Mouse (Mus musculus): ENCODE results near the gene Edem2. TPM values are rescaled to one million over a fixed set of nuclear protein-coding genes. Genes with fewer than 3 reads are reported as not detected.

Gene Edem2
- total and polyA plus RNA-seq, 2 experiments: 45.8 to 71.6 TPM

- no peaks in the 10 kb centered on the region for H3K79me2 ChIP-seq (ENCODE audit: control insufficient read depth, insufficient read depth, low read length)
- no peak overlapping the region for H3K9ac ChIP-seq (ENCODE audit: low read depth, low read length)
- TF ChIP-seq POLR2A (IDR thresholded peaks at IDR 0.05; ENCODE audit: extremely low read depth, insufficient read depth, low read length) (no peak), CTCF (IDR thresholded peaks at IDR 0.05; ENCODE audit: low read depth, low read length) (peak; percentile 20; the same call in 1 of the 2 replicates)
- H3K4me3 ChIP-seq (ENCODE audit: insufficient read depth, low read depth, low read length): no peak overlapping the region
- WGBS: 74% methylated on average over 14 of the region's 14 CpGs
- H3K27me3 ChIP-seq (ENCODE audit: control insufficient read depth, insufficient read depth, low read length): no peaks in the 10 kb centered on the region
- no peaks in the 10 kb centered on the region for H3K4me1 ChIP-seq (ENCODE audit: control insufficient read depth, insufficient read depth, low read length)
- no peak for DNase-seq (ENCODE audit: extremely low read depth, low read depth, low spot score)
- no peaks in the 10 kb centered on the region for H3K36me3 ChIP-seq (ENCODE audit: control insufficient read depth, insufficient read depth, low read length)
- H3K27ac ChIP-seq (replicated peaks; ENCODE audit: insufficient read depth, low read depth, low read length): no peak overlapping the region
These were observed 27.7 kb upstream of the Edem2 start for GRCm38 (mm10) chr2:155756855-155757566.

DNA sequence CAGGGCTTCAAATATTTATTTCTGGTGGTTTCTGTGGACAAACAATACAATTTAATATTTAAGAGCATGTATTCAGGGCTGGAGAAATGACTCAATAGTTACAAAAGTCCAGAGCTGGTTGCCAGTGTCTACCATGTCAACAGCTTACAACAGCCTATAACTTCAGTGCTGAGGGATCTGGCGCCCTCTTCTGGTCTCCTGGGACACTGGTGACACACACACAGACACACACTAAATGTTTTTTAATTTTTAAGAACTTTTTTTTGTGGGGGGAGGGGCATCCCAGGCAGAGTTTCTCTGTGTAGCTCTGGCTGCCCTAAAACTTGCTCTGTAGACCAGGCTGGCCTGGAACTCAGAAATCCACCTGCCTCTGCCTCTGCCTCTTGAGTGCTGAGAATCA, 26.5 kb upstream of the Edem2 start:
- Histone ChIP-seq H3K4me3 (ENCODE audit: insufficient read depth, low read depth, low read length) (no peak overlapping the region), H3K27me3 (ENCODE audit: control insufficient read depth, insufficient read depth, low read length) (0 out of 2 replicates have a peak, but pooled peaks cover 4% of the 10 kb centered on the region), H3K9ac (ENCODE audit: low read depth, low read length) (no peak overlapping the region), H3K4me1 (ENCODE audit: control insufficient read depth, insufficient read depth, low read length) (no peaks in the 10 kb centered on the region), H3K36me3 (ENCODE audit: control insufficient read depth, insufficient read depth, low read length) (no peaks in the 10 kb centered on the region), H3K79me2 (ENCODE audit: control insufficient read depth, insufficient read depth, low read length) (no peaks in the 10 kb centered on the region), H3K27ac (replicated peaks; ENCODE audit: insufficient read depth, low read depth, low read length) (no peak overlapping the region)
- WGBS: 0% methylated on average over 1 of the region's 1 CpGs
- no peak for TF ChIP-seq POLR2A (IDR thresholded peaks at IDR 0.05; ENCODE audit: extremely low read depth, insufficient read depth, low read length)
- peak; percentile 66; the same call in 1 of the 2 replicates for TF ChIP-seq CTCF (IDR thresholded peaks at IDR 0.05; ENCODE audit: low read depth, low read length)
- DNase-seq (ENCODE audit: extremely low read depth, low read depth, low spot score): peak; percentile 65

GRCm38 (mm10) chr2:155751014-155751786, 21.9 kb upstream of the Edem2 start, which contains the start of gene Procr:
Gene Procr (plus strand): TSS chr2:155751117.
- no peaks in the 10 kb centered on the region for H3K79me2 ChIP-seq (ENCODE audit: control insufficient read depth, insufficient read depth, low read length)
- 5% methylated on average over 25 of the region's 25 CpGs for WGBS
- DNase-seq (ENCODE audit: extremely low read depth, low read depth, low spot score): no peak
- no peak within 1 kb of the TSS for H3K27ac ChIP-seq (replicated peaks; ENCODE audit: insufficient read depth, low read depth, low read length)
- peak within 1 kb of the TSS; percentile 6; the same call in 1 of the 2 replicates for H3K9ac ChIP-seq (ENCODE audit: low read depth, low read length)
- H3K27me3 ChIP-seq (ENCODE audit: control insufficient read depth, insufficient read depth, low read length): 0 out of 2 replicates have a peak, but pooled peaks cover 4% of the 10 kb centered on the region
- peak within 1 kb of the TSS; percentile 60 for H3K4me3 ChIP-seq (ENCODE audit: insufficient read depth, low read depth, low read length)
- no peaks in the 10 kb centered on the region for H3K4me1 ChIP-seq (ENCODE audit: control insufficient read depth, insufficient read depth, low read length)
- TF ChIP-seq CTCF (IDR thresholded peaks at IDR 0.05; ENCODE audit: low read depth, low read length) (no peak), POLR2A (IDR thresholded peaks at IDR 0.05; ENCODE audit: extremely low read depth, insufficient read depth, low read length) (no peak)
- H3K36me3 ChIP-seq (ENCODE audit: control insufficient read depth, insufficient read depth, low read length): no peaks in the 10 kb centered on the region

- DNase-seq (ENCODE audit: extremely low read depth, low read depth, low spot score): no peak
- TF ChIP-seq POLR2A (IDR thresholded peaks at IDR 0.05; ENCODE audit: extremely low read depth, insufficient read depth, low read length) (no peak), CTCF (IDR thresholded peaks at IDR 0.05; ENCODE audit: low read depth, low read length) (no peak)
- Histone ChIP-seq H3K79me2 (ENCODE audit: control insufficient read depth, insufficient read depth, low read length) (no peaks in the 10 kb centered on the region), H3K4me1 (ENCODE audit: control insufficient read depth, insufficient read depth, low read length) (no peaks in the 10 kb centered on the region), H3K27me3 (ENCODE audit: control insufficient read depth, insufficient read depth, low read length) (0 out of 2 replicates have a peak, but pooled peaks cover 4% of the 10 kb centered on the region), H3K27ac (replicated peaks; ENCODE audit: insufficient read depth, low read depth, low read length) (no peak overlapping the region), H3K9ac (ENCODE audit: low read depth, low read length) (no peak overlapping the region), H3K36me3 (ENCODE audit: control insufficient read depth, insufficient read depth, low read length) (no peaks in the 10 kb centered on the region), H3K4me3 (ENCODE audit: insufficient read depth, low read depth, low read length) (no peak overlapping the region)
- 91% methylated on average over 4 of the region's 4 CpGs for WGBS
These were observed 20.1 kb upstream of the Edem2 start for GRCm38 (mm10) chr2:155749394-155749793.

DNA sequence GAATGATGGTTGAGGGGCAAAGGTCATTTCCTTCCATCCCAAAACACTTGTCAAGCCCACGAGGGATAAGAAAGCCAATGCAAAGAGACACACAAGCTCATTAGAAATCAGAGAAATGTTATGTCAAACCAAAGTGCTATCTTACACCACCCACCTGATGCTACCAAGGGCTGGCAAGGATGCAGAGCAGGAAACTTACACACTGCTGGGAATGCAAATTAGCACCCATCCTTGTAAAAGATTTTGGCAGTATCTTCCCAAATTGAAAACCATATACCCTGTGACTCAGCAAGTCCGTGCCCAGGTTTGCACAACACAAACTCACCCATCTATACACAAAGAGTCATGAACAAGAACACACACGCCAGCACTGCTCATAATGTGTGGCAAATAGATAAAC, 16.2 kb upstream of the Edem2 start:
- Histone ChIP-seq H3K9ac (ENCODE audit: low read depth, low read length) (no peak overlapping the region), H3K4me1 (ENCODE audit: control insufficient read depth, insufficient read depth, low read length) (no peaks in the 10 kb centered on the region), H3K36me3 (ENCODE audit: control insufficient read depth, insufficient read depth, low read length) (no peaks in the 10 kb centered on the region), H3K27ac (replicated peaks; ENCODE audit: insufficient read depth, low read depth, low read length) (no peak overlapping the region), H3K4me3 (ENCODE audit: insufficient read depth, low read depth, low read length) (no peak overlapping the region), H3K79me2 (ENCODE audit: control insufficient read depth, insufficient read depth, low read length) (no peaks in the 10 kb centered on the region), H3K27me3 (ENCODE audit: control insufficient read depth, insufficient read depth, low read length) (no peaks in the 10 kb centered on the region)
- no peak for TF ChIP-seq POLR2A (IDR thresholded peaks at IDR 0.05; ENCODE audit: extremely low read depth, insufficient read depth, low read length)
- no peak for TF ChIP-seq CTCF (IDR thresholded peaks at IDR 0.05; ENCODE audit: low read depth, low read length)
- no peak for DNase-seq (ENCODE audit: extremely low read depth, low read depth, low spot score)
- 70% methylated on average over 3 of the region's 3 CpGs for WGBS

Measured in liver, adult 2 months (tissue).